Mouse (Mus musculus) layer of hippocampus, postnatal 36 days (tissue): ENCODE measurements at regions not wholly inside any gene's neighbourhood (a gene's known extent, or its start where the extent isn't known, plus 50 kb on each side); places are given as distances from the start of the nearest gene placed in this dataset.

ENCODE experiments used
- DNase-seq, 2 experiments: peaks; one replicate each; pipeline ENCODE4 v3.0.0; 2022

GRCm38 (mm10) chr8:91876161-91876560 lies 74.3 kb upstream of the Irx3 start:
- DNase-seq = no peak

- DNase-seq = no peak
Measured at GRCm38 (mm10) chr8:91873232-91873631, 71.4 kb upstream of the Irx3 start.

- peak; percentile 9 for DNase-seq
Measured at GRCm38 (mm10) chr8:91872278-91873115, 70.6 kb upstream of the Irx3 start.

GRCm38 (mm10) chr8:91867069-91867468 lies 65.2 kb upstream of the Irx3 start:
- no peak for DNase-seq

GRCm38 (mm10) chr8:91866076-91866475 lies 64.2 kb upstream of the Irx3 start:
- DNase-seq = no peak

GRCm38 (mm10) chr8:91865361-91865760 lies 63.5 kb upstream of the Irx3 start:
- no peak for DNase-seq

- DNase-seq = no peak
Measured at GRCm38 (mm10) chr8:91863505-91863904, 61.6 kb upstream of the Irx3 start.

- no peak for DNase-seq
Measured at GRCm38 (mm10) chr8:91855881-91856280, 54.0 kb upstream of the Irx3 start.

GRCm38 (mm10) chr8:91854369-91854768 lies 52.5 kb upstream of the Irx3 start:
- no peak for DNase-seq

- DNase-seq = no peak
Measured at GRCm38 (mm10) chr8:91853803-91854202, 51.9 kb upstream of the Irx3 start.

GRCm38 (mm10) chr8:91853336-91853735 lies 51.5 kb upstream of the Irx3 start:
- no peak for DNase-seq
